Mouse (Mus musculus) midbrain, embryonic 16.5 days (tissue): Measurements from ENCODE around the gene Efemp2. TPM values are rescaled to one million over a fixed set of nuclear protein-coding genes. Genes with fewer than 3 reads are reported as not detected.
A peak's percentile ranks its signal among the peaks of the same experiment; 100 is the strongest.

ENCODE experiments used
- ATAC-seq: fragments of 200-750 bp; cut with Nextera tagmentation; 2 replicates; pipeline ENCODE4 v1.8.0; 2017; ENCODE audit warnings: moderate TSS enrichment
- H3K27ac ChIP-seq: fragments of 300-500 bp; sonication (generic); 2 replicates; pipeline ENCODE4 v1.5.1; 2014; ENCODE audit warnings: mild to moderate bottlenecking, low read length, mixed read lengths
- H3K27me3 ChIP-seq: fragments of 300-500 bp; sonication (generic); 2 replicates; pipeline ENCODE4 v1.6.1; 2014; ENCODE audit warnings: low read depth, low read length, mixed read lengths; ENCODE audit not compliant: control insufficient read depth, insufficient read depth
- H3K36me3 ChIP-seq: fragments of 300-500 bp; sonication (generic); 2 replicates; pipeline ENCODE4 v1.6.1; 2014; ENCODE audit warnings: mild to moderate bottlenecking, low read length, moderate library complexity, mixed read lengths; ENCODE audit not compliant: control insufficient read depth, insufficient read depth
- H3K4me1 ChIP-seq: fragments of 300-500 bp; sonication (generic); 2 replicates; pipeline ENCODE4 v1.6.1; 2014; ENCODE audit warnings: mild to moderate bottlenecking, low read length, mixed read lengths; ENCODE audit not compliant: control insufficient read depth, insufficient read depth
- H3K4me2 ChIP-seq: fragments of 300-500 bp; sonication (generic); 2 replicates; pipeline ENCODE4 v1.6.1; 2014; ENCODE audit warnings: mild to moderate bottlenecking, low read length, mixed read lengths
- H3K4me3 ChIP-seq: fragments of 300-500 bp; sonication (generic); 2 replicates; pipeline ENCODE4 v1.5.1; 2014; ENCODE audit warnings: low read depth, mild to moderate bottlenecking, low read length, moderate library complexity, mixed read lengths
- H3K9ac ChIP-seq: fragments of 300-500 bp; sonication (generic); 2 replicates; pipeline ENCODE4 v1.6.1; 2014; ENCODE audit warnings: low read depth, low read length, mixed read lengths
- H3K9me3 ChIP-seq: fragments of 300-500 bp; sonication (generic); replicated peaks from 2 replicates; pipeline ENCODE4 v1.6.1; 2014; ENCODE audit warnings: mild to moderate bottlenecking, low read length, mixed read lengths; ENCODE audit not compliant: control insufficient read depth, poor library complexity, severe bottlenecking
- WGBS: fragments of 180-500 bp; shearing (Covaris S2); extraction: QIAGEN DNeasy Blood & Tissue Kit; methylation state at CpG from one replicate; pipeline ENCODE4 v1.1.7; 2014; 5-methylcytosine and 5-hydroxymethylcytosine counted together
- polyA plus RNA-seq: library from polyadenylated mRNA; unstranded; fragments of >200 nt; fragmentation: Nextera tagmentation; extraction: Ambion mirVana; gene quantifications from 2 replicates; pipeline ENCODE4 v1.2.1, GENCODE M21; 2015

The Efemp2 gene
- polyA plus RNA-seq, 1 experiment from 2014 or later = 34.1 TPM

- peaks cover 27% of the 10 kb centered on the region for H3K36me3 ChIP-seq
- no peaks in the 10 kb centered on the region for H3K27me3 ChIP-seq
- H3K9ac ChIP-seq = no peak overlapping the region
- ATAC-seq = no peak
- no peak overlapping the region for H3K4me3 ChIP-seq
- 94% methylated on average over 19 of the region's 19 CpGs for WGBS
- no peak overlapping the region for H3K27ac ChIP-seq
- peaks cover 17% of the 10 kb centered on the region for H3K4me1 ChIP-seq
- no peaks in the 10 kb centered on the region for H3K9me3 ChIP-seq
- H3K4me2 ChIP-seq = no peak overlapping the region
Measured at GRCm38 (mm10) chr19:5483386-5484359, 9.9 kb downstream of the Efemp2 start.

- H3K9ac ChIP-seq = no peak overlapping the region
- H3K9me3 ChIP-seq = no peaks in the 10 kb centered on the region
- H3K27ac ChIP-seq = no peak overlapping the region
- H3K4me2 ChIP-seq = no peak overlapping the region
- H3K27me3 ChIP-seq = no peaks in the 10 kb centered on the region
- no peak for ATAC-seq
- H3K4me3 ChIP-seq = no peak overlapping the region
- peaks cover 20% of the 10 kb centered on the region for H3K4me1 ChIP-seq
- 93% methylated on average over 5 of the region's 5 CpGs for WGBS
- H3K36me3 ChIP-seq = peaks cover 26% of the 10 kb centered on the region
Measured at GRCm38 (mm10) chr19:5484496-5484895, 10.7 kb downstream of the Efemp2 start.

GRCm38 (mm10) chr19:5485371-5485770 is 11.6 kb downstream of the Efemp2 start:
- peaks cover 23% of the 10 kb centered on the region for H3K4me1 ChIP-seq
- H3K27me3 ChIP-seq = no peaks in the 10 kb centered on the region
- no peak overlapping the region for H3K4me3 ChIP-seq
- peaks cover 23% of the 10 kb centered on the region for H3K36me3 ChIP-seq
- ATAC-seq = no peak
- no peak overlapping the region for H3K4me2 ChIP-seq
- no peak overlapping the region for H3K27ac ChIP-seq
- no peak overlapping the region for H3K9ac ChIP-seq
- WGBS = 94% methylated on average over 8 of the region's 8 CpGs
- H3K9me3 ChIP-seq = no peaks in the 10 kb centered on the region

GRCm38 (mm10) chr19:5485821-5486220 is 12.1 kb downstream of the Efemp2 start:
- Histone ChIP-seq H3K27ac (no peak overlapping the region), H3K9ac (no peak overlapping the region), H3K4me3 (no peak overlapping the region), H3K9me3 (no peaks in the 10 kb centered on the region), H3K4me2 (no peak overlapping the region), H3K36me3 (peaks cover 22% of the 10 kb centered on the region), H3K4me1 (peaks cover 23% of the 10 kb centered on the region), H3K27me3 (no peaks in the 10 kb centered on the region)
- WGBS = 89% methylated on average over 7 of the region's 7 CpGs
- no peak for ATAC-seq

- Histone ChIP-seq H3K36me3 (peaks cover 22% of the 10 kb centered on the region), H3K4me1 (peaks cover 23% of the 10 kb centered on the region), H3K4me2 (no peak overlapping the region), H3K27ac (no peak overlapping the region), H3K9ac (no peak overlapping the region), H3K9me3 (no peaks in the 10 kb centered on the region), H3K27me3 (no peaks in the 10 kb centered on the region), H3K4me3 (no peak overlapping the region)
- WGBS = 89% methylated on average over 8 of the region's 8 CpGs
- ATAC-seq = no peak
Measured at GRCm38 (mm10) chr19:5486286-5486685, 12.5 kb downstream of the Efemp2 start.

- Histone ChIP-seq H3K4me2 (0 out of 2 replicates have a peak overlapping the region, but pooled peaks have one; percentile 5), H3K9me3 (no peaks in the 10 kb centered on the region), H3K4me1 (peaks cover 25% of the 10 kb centered on the region), H3K9ac (no peak overlapping the region), H3K27ac (no peak overlapping the region), H3K4me3 (no peak overlapping the region), H3K27me3 (no peaks in the 10 kb centered on the region), H3K36me3 (peaks cover 20% of the 10 kb centered on the region)
- WGBS = 92% methylated on average over 4 of the region's 4 CpGs
- no peak for ATAC-seq
Measured at GRCm38 (mm10) chr19:5486771-5487170, 13.0 kb downstream of the Efemp2 start.

- no peaks in the 10 kb centered on the region for H3K9me3 ChIP-seq
- H3K27ac ChIP-seq = peak within 1 kb of the TSS; percentile 99
- peak; percentile 69 for ATAC-seq
- WGBS = under 1% methylated on average over 39 of the region's 39 CpGs
- peak within 1 kb of the TSS; percentile 70 for H3K9ac ChIP-seq
- H3K27me3 ChIP-seq = no peaks in the 10 kb centered on the region
- peak within 1 kb of the TSS; percentile 58 for H3K4me3 ChIP-seq
- H3K4me2 ChIP-seq = peak within 1 kb of the TSS; percentile 84
- H3K36me3 ChIP-seq = peaks cover 14% of the 10 kb centered on the region
- H3K4me1 ChIP-seq = peaks cover 35% of the 10 kb centered on the region
Measured at GRCm38 (mm10) chr19:5487768-5488550, 14.2 kb downstream of the Efemp2 start, which contains the start of gene Mus81. TSS of gene Mus81 (minus strand) at chr19:5488402.

- Histone ChIP-seq H3K4me1 (peaks cover 38% of the 10 kb centered on the region), H3K27me3 (no peaks in the 10 kb centered on the region), H3K36me3 (peaks cover 10% of the 10 kb centered on the region), H3K27ac (peak overlapping the region; percentile 99), H3K4me2 (peak overlapping the region; percentile 84), H3K9ac (peak overlapping the region; percentile 63), H3K9me3 (no peaks in the 10 kb centered on the region), H3K4me3 (peak overlapping the region; percentile 58)
- peak; percentile 81 for ATAC-seq
- WGBS = under 1% methylated on average over 26 of the region's 26 CpGs
Measured at GRCm38 (mm10) chr19:5488878-5489571, 15.3 kb downstream of the Efemp2 start.
